Mouse (Mus musculus) natural killer cell, adult 2 months (primary cell): ENCODE results near the gene Cyp2d11.

ENCODE experiments used
- DNase-seq, 2 experiments: peaks; one replicate each; pipeline ENCODE4 v3.0.0; 2022; ENCODE audit warnings: low spot score in 2 of 2

The Cyp2d11 gene

GRCm38 (mm10) chr15:82351480-82351879 lies 42.3 kb downstream of the Cyp2d11 start:
- no peak for DNase-seq

GRCm38 (mm10) chr15:82350349-82350748 lies 43.5 kb downstream of the Cyp2d11 start:
- DNase-seq: no peak

- no peak for DNase-seq
Measured at GRCm38 (mm10) chr15:82348999-82349341, 44.9 kb downstream of the Cyp2d11 start.

GRCm38 (mm10) chr15:82348258-82348998 lies 45.4 kb downstream of the Cyp2d11 start:
- DNase-seq: no peak

GRCm38 (mm10) chr15:82347852-82348251 lies 46.0 kb downstream of the Cyp2d11 start:
- DNase-seq: no peak

- no peak for DNase-seq
Measured at GRCm38 (mm10) chr15:82347303-82347676, 46.5 kb downstream of the Cyp2d11 start.

- DNase-seq: no peak
Measured at GRCm38 (mm10) chr15:82346580-82347302, 47.1 kb downstream of the Cyp2d11 start.

- DNase-seq: peak; percentile 98
Measured at GRCm38 (mm10) chr15:82345820-82346470, 47.9 kb downstream of the Cyp2d11 start.

GRCm38 (mm10) chr15:82344971-82345370 lies 48.9 kb downstream of the Cyp2d11 start:
- DNase-seq: no peak

GRCm38 (mm10) chr15:82343368-82344287 lies 50.2 kb downstream of the Cyp2d11 start:
- DNase-seq: no peak

- DNase-seq: no peak
Measured at GRCm38 (mm10) chr15:82342543-82342935, 51.3 kb downstream of the Cyp2d11 start.

GRCm38 (mm10) chr15:82341675-82342542 lies 51.9 kb downstream of the Cyp2d11 start:
- DNase-seq: peak; percentile 55 to 75

- DNase-seq: peak; percentile 65 to 73
Measured at GRCm38 (mm10) chr15:82341036-82341501, 52.8 kb downstream of the Cyp2d11 start.

GRCm38 (mm10) chr15:82340414-82341035 lies 53.3 kb downstream of the Cyp2d11 start:
- no peak for DNase-seq

- DNase-seq: no peak
Measured at GRCm38 (mm10) chr15:82339634-82340254, 54.1 kb downstream of the Cyp2d11 start.
